Mouse (Mus musculus): ENCODE results near the gene Ushbp1. TPM values are rescaled to one million over a fixed set of nuclear protein-coding genes. Genes with fewer than 3 reads are reported as not detected.

Ushbp1 gene
- polyA plus RNA-seq, 1 experiment from 2014 or later = 3.3 TPM

DNA sequence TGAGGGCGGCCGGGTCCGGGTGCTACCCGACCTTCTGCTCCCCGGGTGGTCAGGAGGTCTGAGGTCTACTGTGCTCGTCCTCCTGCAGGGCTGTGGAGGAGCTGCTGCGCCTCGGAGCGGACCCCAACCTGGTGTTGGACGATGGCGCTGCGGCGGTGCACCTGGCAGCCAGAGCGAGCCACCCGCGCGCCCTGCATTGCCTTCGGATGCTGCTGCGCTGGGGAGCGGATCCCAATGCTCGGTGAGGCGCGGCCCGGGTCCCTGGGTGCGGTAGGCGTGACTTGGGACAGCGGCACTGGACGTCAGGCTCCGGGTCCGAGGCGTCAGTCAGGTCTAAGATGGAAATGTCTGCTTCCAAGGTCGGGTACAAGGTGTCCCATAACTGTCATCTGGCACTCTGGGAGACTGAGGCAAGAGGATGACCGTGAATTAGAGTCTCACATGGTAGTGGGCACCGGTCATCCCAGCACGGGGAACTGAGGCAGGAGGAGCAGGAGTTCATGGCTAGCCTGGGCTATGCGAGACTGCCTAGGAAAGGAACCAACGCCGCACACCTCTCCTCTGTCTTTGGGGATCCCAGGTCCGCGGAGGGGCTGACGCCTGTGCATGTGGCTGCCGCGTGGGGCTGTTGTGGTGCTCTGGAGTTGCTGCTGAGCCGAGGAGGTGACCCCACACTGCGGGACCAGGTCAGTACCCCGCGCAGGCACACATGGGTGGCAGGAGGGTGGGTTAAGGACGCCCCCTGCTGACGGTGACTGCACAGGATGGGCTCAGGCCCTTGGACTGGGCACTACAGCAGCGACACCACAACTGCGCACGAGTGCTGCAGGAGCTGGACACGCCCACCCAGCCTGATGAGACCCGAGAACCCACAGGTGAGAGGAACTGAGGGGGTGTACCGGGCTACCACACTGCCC, 10.8 kb upstream of the Ushbp1 start:
- peaks cover 3% of the 10 kb centered on the region; the same call in 1 of the 2 replicates for H3K36me3 ChIP-seq (ENCODE audit: control insufficient read depth, insufficient read depth, low read length)
- peak; percentile 82 for ATAC-seq (ENCODE audit: low FRiP score)
- H3K27ac ChIP-seq (ENCODE audit: low read depth, low read length) = peak overlapping the region; percentile 47

GRCm38 (mm10) chr8:71405401-71406098, 9.9 kb upstream of the Ushbp1 start, which contains the start of gene Ankle1:
Gene Ankle1 (plus strand): TSS chr8:71406010.
- Histone ChIP-seq H3K9me3 (ENCODE audit: control insufficient read depth, low read length) (no peaks in the 10 kb centered on the region), H3K4me1 (ENCODE audit: control insufficient read depth, insufficient read depth, low read length) (peaks cover 3% of the 10 kb centered on the region; the same call in 1 of the 2 replicates), H3K27ac (ENCODE audit: low read depth, low read length) (peak within 1 kb of the TSS; percentile 47), H3K4me3 (ENCODE audit: low read depth, low read length) (peak within 1 kb of the TSS; percentile 76), H3K4me2 (peak within 1 kb of the TSS; percentile 95), H3K9ac (ENCODE audit: low read length) (peak within 1 kb of the TSS; percentile 82), H3K27me3 (ENCODE audit: control insufficient read depth, insufficient read depth, low read length) (no peaks in the 10 kb centered on the region), H3K36me3 (ENCODE audit: control insufficient read depth, insufficient read depth, low read length) (peaks cover 3% of the 10 kb centered on the region; the same call in 1 of the 2 replicates)
- WGBS = 16% methylated on average over 33 of the region's 33 CpGs
- DNase-seq (ENCODE audit: low spot score, missing footprints) (peak; percentile 100), ATAC-seq (ENCODE audit: low FRiP score) (peak; percentile 91)

More for the DNA sequence above, 10.8 kb upstream of the Ushbp1 start:
- peak; percentile 96 for DNase-seq (ENCODE audit: low spot score, missing footprints)
- H3K9ac ChIP-seq (ENCODE audit: low read length) = peak overlapping the region; percentile 82
- under 1% methylated on average over 55 of the region's 55 CpGs for WGBS
- no peaks in the 10 kb centered on the region for H3K9me3 ChIP-seq (ENCODE audit: control insufficient read depth, low read length)
- H3K4me1 ChIP-seq (ENCODE audit: control insufficient read depth, insufficient read depth, low read length) = peaks cover 3% of the 10 kb centered on the region; the same call in 1 of the 2 replicates
- H3K4me3 ChIP-seq (ENCODE audit: low read depth, low read length) = peak overlapping the region; percentile 76
- H3K4me2 ChIP-seq = peak overlapping the region; percentile 95
- H3K27me3 ChIP-seq (ENCODE audit: control insufficient read depth, insufficient read depth, low read length) = no peaks in the 10 kb centered on the region

- Histone ChIP-seq H3K36me3 (ENCODE audit: control insufficient read depth, insufficient read depth, low read length) (peaks cover 3% of the 10 kb centered on the region; the same call in 1 of the 2 replicates), H3K4me3 (ENCODE audit: low read depth, low read length) (no peak overlapping the region), H3K27me3 (ENCODE audit: control insufficient read depth, insufficient read depth, low read length) (no peaks in the 10 kb centered on the region), H3K27ac (ENCODE audit: low read depth, low read length) (no peak overlapping the region), H3K9me3 (ENCODE audit: control insufficient read depth, low read length) (no peaks in the 10 kb centered on the region), H3K4me1 (ENCODE audit: control insufficient read depth, insufficient read depth, low read length) (peaks cover 3% of the 10 kb centered on the region; the same call in 1 of the 2 replicates), H3K9ac (ENCODE audit: low read length) (no peak overlapping the region), H3K4me2 (peak overlapping the region; percentile 95)
- ATAC-seq (ENCODE audit: low FRiP score) (no peak), DNase-seq (ENCODE audit: low spot score, missing footprints) (no peak)
- 90% methylated on average over 9 of the region's 9 CpGs for WGBS
Measured at GRCm38 (mm10) chr8:71404951-71405351, 9.3 kb upstream of the Ushbp1 start.

DNA sequence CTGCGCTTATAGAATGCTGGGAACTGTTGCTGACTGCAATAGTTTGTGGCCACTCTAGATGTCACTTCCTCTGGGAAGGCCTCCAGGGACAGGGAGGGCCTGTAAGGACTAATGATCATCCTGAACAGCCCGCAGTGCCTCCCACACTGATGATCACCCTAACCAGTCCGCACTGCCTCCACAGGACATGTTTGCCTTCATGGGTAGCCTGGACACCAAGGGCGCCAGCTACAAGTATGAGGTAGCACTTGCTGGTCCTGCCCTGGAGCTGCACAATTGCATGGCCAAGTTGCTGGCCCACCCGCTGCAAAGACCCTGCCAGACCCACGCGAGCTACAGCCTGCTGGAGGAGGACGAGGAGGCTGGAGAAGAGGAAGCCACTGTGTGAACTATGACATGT, 8.4 kb upstream of the Ushbp1 start:
- Histone ChIP-seq H3K4me2 (no peak overlapping the region), H3K4me3 (ENCODE audit: low read depth, low read length) (no peak overlapping the region), H3K9me3 (ENCODE audit: control insufficient read depth, low read length) (no peaks in the 10 kb centered on the region), H3K27ac (ENCODE audit: low read depth, low read length) (no peak overlapping the region), H3K36me3 (ENCODE audit: control insufficient read depth, insufficient read depth, low read length) (peaks cover under 1% of the 10 kb centered on the region; the same call in 1 of the 2 replicates), H3K4me1 (ENCODE audit: control insufficient read depth, insufficient read depth, low read length) (peaks cover 3% of the 10 kb centered on the region; the same call in 1 of the 2 replicates), H3K27me3 (ENCODE audit: control insufficient read depth, insufficient read depth, low read length) (no peaks in the 10 kb centered on the region), H3K9ac (ENCODE audit: low read length) (no peak overlapping the region)
- no peak for DNase-seq (ENCODE audit: low spot score, missing footprints)
- no peak for ATAC-seq (ENCODE audit: low FRiP score)
- WGBS = 89% methylated on average over 8 of the region's 8 CpGs

- 84% methylated on average over 6 of the region's 6 CpGs for WGBS
- no peak overlapping the region for H3K4me3 ChIP-seq (ENCODE audit: low read depth, low read length)
- peaks cover 3% of the 10 kb centered on the region; the same call in 1 of the 2 replicates for H3K4me1 ChIP-seq (ENCODE audit: control insufficient read depth, insufficient read depth, low read length)
- H3K9ac ChIP-seq (ENCODE audit: low read length) = no peak overlapping the region
- no peaks in the 10 kb centered on the region for H3K36me3 ChIP-seq (ENCODE audit: control insufficient read depth, insufficient read depth, low read length)
- H3K27ac ChIP-seq (ENCODE audit: low read depth, low read length) = no peak overlapping the region
- H3K27me3 ChIP-seq (ENCODE audit: control insufficient read depth, insufficient read depth, low read length) = no peaks in the 10 kb centered on the region
- ATAC-seq (ENCODE audit: low FRiP score) (no peak), DNase-seq (ENCODE audit: low spot score, missing footprints) (no peak)
- H3K4me2 ChIP-seq = no peak overlapping the region
- H3K9me3 ChIP-seq (ENCODE audit: control insufficient read depth, low read length) = no peaks in the 10 kb centered on the region
Measured at GRCm38 (mm10) chr8:71403107-71403885, 7.7 kb upstream of the Ushbp1 start.

DNA sequence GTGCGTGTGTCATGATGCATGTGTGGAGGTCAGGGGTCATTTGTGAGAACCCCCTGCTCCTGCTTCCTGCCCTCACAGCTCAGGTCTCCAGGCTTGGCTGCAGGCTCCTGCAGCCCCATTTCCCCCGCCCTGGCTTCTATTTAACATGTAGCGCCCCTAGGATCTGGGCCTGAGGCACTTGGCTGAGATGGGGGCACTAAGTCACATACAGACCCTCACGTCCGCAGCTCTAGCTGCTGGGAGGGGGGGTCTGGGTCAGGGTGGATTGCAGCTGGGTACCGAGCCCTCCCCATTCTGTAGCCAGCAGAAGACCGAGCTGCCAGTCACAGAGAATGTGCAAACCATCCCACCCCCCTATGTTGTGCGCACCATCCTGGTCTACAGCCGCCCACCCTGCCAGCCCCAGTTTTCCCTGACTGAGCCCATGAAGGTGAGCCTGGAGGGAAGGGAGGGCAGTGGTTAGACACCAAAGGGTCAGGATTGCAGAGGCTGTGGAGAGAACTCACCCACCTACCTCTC, 6.9 kb upstream of the Ushbp1 start:
- ATAC-seq (ENCODE audit: low FRiP score) (no peak), DNase-seq (ENCODE audit: low spot score, missing footprints) (no peak)
- no peak overlapping the region for H3K27ac ChIP-seq (ENCODE audit: low read depth, low read length)
- H3K4me2 ChIP-seq = no peak overlapping the region
- no peak overlapping the region for H3K4me3 ChIP-seq (ENCODE audit: low read depth, low read length)
- H3K36me3 ChIP-seq (ENCODE audit: control insufficient read depth, insufficient read depth, low read length) = no peaks in the 10 kb centered on the region
- H3K27me3 ChIP-seq (ENCODE audit: control insufficient read depth, insufficient read depth, low read length) = no peaks in the 10 kb centered on the region
- peaks cover 6% of the 10 kb centered on the region for H3K4me1 ChIP-seq (ENCODE audit: control insufficient read depth, insufficient read depth, low read length)
- no peaks in the 10 kb centered on the region for H3K9me3 ChIP-seq (ENCODE audit: control insufficient read depth, low read length)
- H3K9ac ChIP-seq (ENCODE audit: low read length) = peak overlapping the region; percentile 12; the same call in 1 of the 2 replicates
- 85% methylated on average over 9 of the region's 9 CpGs for WGBS

GRCm38 (mm10) chr8:71401454-71401853, 5.9 kb upstream of the Ushbp1 start:
- Histone ChIP-seq H3K36me3 (ENCODE audit: control insufficient read depth, insufficient read depth, low read length) (no peaks in the 10 kb centered on the region), H3K4me3 (ENCODE audit: low read depth, low read length) (no peak overlapping the region), H3K9me3 (ENCODE audit: control insufficient read depth, low read length) (no peaks in the 10 kb centered on the region), H3K27me3 (ENCODE audit: control insufficient read depth, insufficient read depth, low read length) (no peaks in the 10 kb centered on the region), H3K4me1 (ENCODE audit: control insufficient read depth, insufficient read depth, low read length) (peaks cover 10% of the 10 kb centered on the region), H3K27ac (ENCODE audit: low read depth, low read length) (no peak overlapping the region), H3K4me2 (no peak overlapping the region), H3K9ac (ENCODE audit: low read length) (no peak overlapping the region)
- ATAC-seq (ENCODE audit: low FRiP score) = no peak
- no peak for DNase-seq (ENCODE audit: low spot score, missing footprints)

- Histone ChIP-seq H3K9ac (ENCODE audit: low read length) (no peak overlapping the region), H3K4me3 (ENCODE audit: low read depth, low read length) (no peak overlapping the region), H3K4me2 (no peak overlapping the region), H3K27me3 (ENCODE audit: control insufficient read depth, insufficient read depth, low read length) (no peaks in the 10 kb centered on the region), H3K36me3 (ENCODE audit: control insufficient read depth, insufficient read depth, low read length) (no peaks in the 10 kb centered on the region), H3K27ac (ENCODE audit: low read depth, low read length) (no peak overlapping the region), H3K9me3 (ENCODE audit: control insufficient read depth, low read length) (no peaks in the 10 kb centered on the region), H3K4me1 (ENCODE audit: control insufficient read depth, insufficient read depth, low read length) (peaks cover 13% of the 10 kb centered on the region)
- DNase-seq (ENCODE audit: low spot score, missing footprints) (no peak), ATAC-seq (ENCODE audit: low FRiP score) (no peak)
- WGBS = 96% methylated on average over 2 of the region's 2 CpGs
Measured at GRCm38 (mm10) chr8:71400826-71401225, 5.2 kb upstream of the Ushbp1 start.

Measured in midbrain, embryonic 11.5 days (tissue).